ENCODE assay signal across 9 mouse cellular contexts in genomic region chr4:52958693-52959092, GRCm38 (mm10). TPM values are rescaled to one million over a fixed set of nuclear protein-coding genes. Genes with fewer than 3 reads are reported as not detected.
DNase-seq lines count a peak whose midpoint lies in the region; ATAC-seq lines count a peak whose summit lies in the region.
"Had no signal": no experiment of that assay in that cellular context is flagged by ENCODE, and none has a peak within 500 bp of the region (broad histone marks: within the 10 kb centered on the region; RNA-seq: fewer than 3 reads in every experiment).

No protein-coding gene starts in this region.

- 28% methylated on average over 4 of the region's 4 CpGs for WGBS in forebrain, embryonic 15.5 days

- no peak overlapping the region for H3K27ac ChIP-seq in forebrain, embryonic 15.5 days (replicated peaks)

- no peak overlapping the region for H3K9ac ChIP-seq in forebrain, embryonic 15.5 days (replicated peaks)

- ATAC-seq in forebrain, embryonic 15.5 days (replicated peaks), result peak; percentile 80

- H3K4me1 ChIP-seq in forebrain, embryonic 15.5 days, result peaks cover 5% of the 10 kb centered on the region

- H3K9me3 ChIP-seq in forebrain, embryonic 15.5 days, result no peaks in the 10 kb centered on the region

- DNase-seq in spleen, postnatal 36 days (ENCODE audit: low spot score in 2 of 2), result peak; percentile 3 to 6
- DNase-seq in spleen, postnatal 4 days (ENCODE audit: low spot score in 2 of 2), result no peak
- DNase-seq in c-Kit-positive CD71-positive TER-119-positive erythroid progenitor cells, embryonic 14.5 days (ENCODE audit: low spot score), result peak; percentile 0
- DNase-seq in layer of hippocampus, adult 9-10 months (ENCODE audit: low spot score), result peak; percentile 37
- peak; percentile 15 to 37 for DNase-seq in lung, postnatal 4 days
- DNase-seq in thymus, postnatal 25 days, result peak; percentile 2
- DNase-seq in gastrocnemius, postnatal 14 days, result no peak

- intact Hi-C loops in gastrocnemius, postnatal 14 days (cut with DNase I; ENCODE audit: low total_unique reads), result no loop called here

- no peaks in the 10 kb centered on the region for H3K36me3 ChIP-seq in forebrain, embryonic 15.5 days

- H3K4me2 ChIP-seq in forebrain, embryonic 15.5 days (replicated peaks), result no peak overlapping the region

- H3K4me3 ChIP-seq in forebrain, embryonic 15.5 days, result no peak overlapping the region
- H3K4me3 ChIP-seq: myocyte had no signal

- H3K27me3 ChIP-seq in forebrain, embryonic 15.5 days, result no peaks in the 10 kb centered on the region

RNA-seq across cellular contexts. Expression of gene Olfr270, which starts 5.7 kb away (rescaled TPM):
- not detected in 2 replicates for polyA plus RNA-seq in forebrain, embryonic 15.5 days (2015; fragmentation: Nextera tagmentation; extraction: Ambion mirVana)
- total RNA-seq in gastrocnemius, postnatal 14 days (2021), result not detected
- polyA plus RNA-seq: myocyte had no signal

RNA-seq across cellular contexts. Expression of gene Nipsnap3a, which starts 30.4 kb away (rescaled TPM):
- polyA plus RNA-seq in forebrain, embryonic 15.5 days (2015; fragmentation: Nextera tagmentation; extraction: Ambion mirVana), result not detected in 2 replicates
- not detected for total RNA-seq in gastrocnemius, postnatal 14 days (2021)
- polyA plus RNA-seq: myocyte had no signal

RNA-seq across cellular contexts. Expression of gene Olfr272, which starts 39.7 kb away (rescaled TPM):
- polyA plus RNA-seq in forebrain, embryonic 15.5 days (2015; fragmentation: Nextera tagmentation; extraction: Ambion mirVana), result not detected in 2 replicates
- not detected for total RNA-seq in gastrocnemius, postnatal 14 days (2021)
- polyA plus RNA-seq: myocyte had no signal

RNA-seq across cellular contexts. Expression of gene Nipsnap3b, which starts 53.0 kb away (rescaled TPM):
- polyA plus RNA-seq in forebrain, embryonic 15.5 days (2015; fragmentation: Nextera tagmentation; extraction: Ambion mirVana), result 141 and 152 TPM in 2 replicates
- total RNA-seq in gastrocnemius, postnatal 14 days (2021), result 1 to 10 TPM; 4.5 to 6.5 TPM

Comparison
In these comparisons a context has a peak if more than half of its experiments do, and no peak if none do; other contexts are left out.
1. DNase-seq: peak in spleen, postnatal 36 days (2 of 2), c-Kit-positive CD71-positive TER-119-positive erythroid progenitor cells, embryonic 14.5 days (single experiment), layer of hippocampus, adult 9-10 months (single experiment), lung, postnatal 4 days (2 of 2) and thymus, postnatal 25 days (single experiment); none in spleen, postnatal 4 days (0 of 2) and gastrocnemius, postnatal 14 days (single experiment).